Mouse (Mus musculus) embryonic fibroblast, embryonic 13.5 days (primary cell): Measurements from ENCODE around the gene Klhl12. TPM values are rescaled to one million over a fixed set of nuclear protein-coding genes. Genes with fewer than 3 reads are reported as not detected.

Experiments used
- H3K27ac ChIP-seq: 2 replicates; pipeline ENCODE4 v1.5.1; 2012; ENCODE audit warnings: low read length, control low read depth, inconsistent platforms; ENCODE audit not compliant: insufficient read depth
- H3K4me1 ChIP-seq: 2 replicates; pipeline ENCODE4 v1.6.1; 2011; ENCODE audit warnings: low read length; ENCODE audit not compliant: control insufficient read depth, insufficient read depth
- H3K4me3 ChIP-seq: 2 replicates; pipeline ENCODE4 v1.5.1; 2011; ENCODE audit warnings: mild to moderate bottlenecking, control low read depth, low read length; ENCODE audit not compliant: insufficient read depth
- CTCF ChIP-seq: IDR thresholded peaks from 2 replicates; pipeline ENCODE4 v1.5.1; 2011; ENCODE audit warnings: mild to moderate bottlenecking, control low read depth, low read length, moderate library complexity, borderline replicate concordance; ENCODE audit not compliant: insufficient read depth
- POLR2A ChIP-seq: IDR thresholded peaks from 2 replicates; pipeline ENCODE4 v1.6.1; 2011; ENCODE audit warnings: low read depth, mild to moderate bottlenecking, control low read depth, low read length, moderate library complexity
- polyA plus RNA-seq: library from polyadenylated mRNA; stranded (reverse); fragments of >200 nt; gene quantifications from 2 replicates; pipeline ENCODE4 v1.2.4, GENCODE M21; 2011; ENCODE audit warnings: low read depth; ENCODE audit not compliant: missing spikeins, insufficient read length

Klhl12 gene
- polyA plus RNA-seq, result 14.0 and 16.4 TPM in 2 replicates

DNA sequence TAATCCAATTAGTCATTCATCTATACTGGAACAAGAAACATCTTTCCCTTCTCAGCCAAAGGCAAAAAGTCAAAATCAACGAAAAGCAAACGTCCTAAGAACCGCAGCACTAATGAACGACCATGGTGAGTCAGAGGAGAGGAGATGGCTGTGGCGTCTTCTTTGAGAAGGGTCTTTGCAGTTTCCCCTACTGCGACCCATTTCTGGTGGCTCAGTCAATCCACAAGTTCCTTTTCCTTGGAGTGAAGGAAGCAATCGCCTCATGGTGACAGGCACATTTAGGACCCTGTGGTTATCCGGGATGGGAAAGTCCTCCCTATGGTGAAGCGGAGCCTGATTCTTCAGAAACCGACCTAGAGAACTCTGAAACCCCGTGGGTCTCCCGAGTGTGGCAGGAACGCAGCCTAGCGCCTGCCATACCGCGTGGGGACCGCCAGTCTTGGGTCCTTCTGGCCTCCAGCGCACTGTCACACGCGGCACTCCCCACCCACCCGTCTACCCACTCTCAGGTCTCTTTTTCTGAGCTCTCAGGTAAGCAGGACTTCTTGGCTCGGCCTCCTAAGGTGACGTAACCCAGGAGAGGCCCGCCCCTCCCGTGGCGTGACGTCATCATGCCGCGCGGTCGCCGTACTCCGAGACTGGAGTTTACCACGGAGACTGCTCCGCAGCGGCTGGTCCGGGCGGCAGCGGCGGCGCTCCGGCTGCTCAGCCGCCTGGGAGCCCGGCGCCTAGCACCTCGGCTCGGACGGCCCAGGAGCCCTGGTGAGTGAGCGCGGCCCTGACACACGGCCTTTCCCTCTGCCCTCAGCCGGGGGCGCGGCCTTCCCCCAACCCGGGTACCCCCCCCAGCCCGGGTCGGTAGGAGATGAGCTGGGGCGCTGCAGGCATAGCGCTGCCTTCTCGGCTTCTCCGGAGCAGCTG, at the start of gene Klhl12:
Klhl12 (plus strand) TSS at position 628 of the 921 bp plus-strand sequence.
- H3K4me3 ChIP-seq, result peak within 1 kb of the TSS; percentile 67
- no peak within 1 kb of the TSS for H3K27ac ChIP-seq
- H3K4me1 ChIP-seq, result no peaks in the 10 kb centered on the region
- peak; percentile 78 for TF ChIP-seq POLR2A
- TF ChIP-seq CTCF, result no peak

DNA sequence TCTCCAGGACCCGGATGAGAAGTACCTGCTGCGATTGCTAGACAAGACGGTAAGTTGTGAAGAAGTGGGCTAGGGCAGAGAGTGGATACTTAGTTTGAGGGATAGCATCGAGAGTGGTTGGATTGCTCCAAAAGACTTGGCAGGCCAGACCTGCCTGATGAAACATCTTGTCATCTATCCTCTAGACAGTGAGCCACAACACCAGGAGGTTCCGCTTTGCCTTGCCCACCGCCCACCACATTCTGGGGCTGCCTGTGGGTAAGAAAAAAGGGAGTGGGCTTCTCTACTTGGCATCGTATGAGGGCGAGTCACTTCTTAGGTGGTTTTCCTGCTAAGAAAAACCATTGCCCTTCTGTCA, 48.9 kb upstream of the Klhl12 start:
- Histone ChIP-seq H3K27ac (peak overlapping the region; percentile 91), H3K4me1 (0 out of 2 replicates have a peak, but pooled peaks cover 5% of the 10 kb centered on the region)
- TF ChIP-seq POLR2A, result peak; percentile 55; the same call in 1 of the 2 replicates
- no peak for TF ChIP-seq CTCF

DNA sequence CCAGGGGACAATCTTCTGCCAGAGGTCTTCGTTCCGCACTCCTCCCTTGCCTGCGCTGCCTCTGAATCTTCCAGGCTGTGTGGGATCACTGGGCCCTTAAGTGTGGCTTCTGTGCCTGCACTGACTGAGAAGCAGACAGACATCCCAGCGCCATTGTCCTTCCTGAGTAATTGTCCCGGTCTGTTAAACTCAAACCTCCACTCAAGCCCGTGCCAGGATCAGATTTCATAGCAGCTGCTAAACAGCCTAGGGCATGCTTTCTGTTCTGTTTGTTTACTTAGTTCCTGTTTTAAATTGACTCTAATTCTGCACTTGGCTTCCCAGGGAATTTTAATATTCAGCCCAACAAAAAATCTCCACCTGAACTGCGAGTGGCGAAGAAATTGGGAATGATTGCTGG, 47.3 kb upstream of the Klhl12 start:
- Histone ChIP-seq H3K27ac (no peak overlapping the region), H3K4me1 (0 out of 2 replicates have a peak, but pooled peaks cover 5% of the 10 kb centered on the region), H3K4me3 (no peak overlapping the region)
- TF ChIP-seq POLR2A (no peak), CTCF (no peak)

More for the DNA sequence above, 48.9 kb upstream of the Klhl12 start:
- H3K4me3 ChIP-seq, result peak overlapping the region; percentile 84

DNA sequence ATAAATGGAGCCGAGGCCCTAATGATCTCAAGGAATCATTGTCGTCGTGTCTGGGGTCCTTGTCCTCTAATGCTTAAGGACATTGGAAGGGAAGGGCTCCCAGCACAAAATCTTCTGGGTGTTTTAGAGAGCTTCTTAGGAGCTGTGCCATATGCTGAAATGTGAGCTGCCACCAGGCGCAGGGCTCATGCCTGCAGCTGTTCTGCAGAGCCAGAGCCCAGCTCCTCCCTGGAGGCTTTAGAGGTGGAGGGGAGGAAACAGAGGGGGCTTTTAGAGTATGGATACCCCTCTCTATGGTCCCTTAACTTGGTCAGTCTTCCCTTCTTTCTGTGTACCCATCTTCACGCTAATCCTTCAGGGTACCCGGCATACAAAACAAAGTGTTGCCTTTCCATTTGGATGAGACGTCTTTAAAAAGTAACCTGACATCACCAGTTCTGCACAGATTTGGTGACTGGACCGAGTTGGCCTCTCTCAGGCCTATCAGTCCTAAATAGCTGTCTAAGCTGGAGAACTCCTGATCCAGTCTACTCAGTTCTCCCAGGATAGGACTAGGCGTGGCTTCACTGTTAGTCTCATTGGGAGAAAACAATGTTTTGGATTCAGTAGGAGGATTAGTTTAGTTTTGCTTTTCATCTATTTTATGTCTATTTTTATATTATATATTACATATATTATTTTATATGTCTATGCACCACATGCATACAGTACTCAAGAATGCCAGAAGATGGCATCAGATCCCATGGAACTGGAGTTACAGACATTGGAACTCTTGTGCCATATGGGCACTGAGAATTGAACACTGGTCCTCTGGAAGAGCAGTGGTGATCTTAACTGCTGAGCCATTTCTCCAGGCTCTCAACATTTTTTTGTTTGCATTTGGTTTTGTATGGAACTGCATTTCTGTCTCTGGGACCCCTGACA, 43.4 kb upstream of the Klhl12 start:
- TF ChIP-seq POLR2A (no peak), CTCF (no peak)
- Histone ChIP-seq H3K4me3 (no peak overlapping the region), H3K4me1 (peaks cover 11% of the 10 kb centered on the region), H3K27ac (no peak overlapping the region)

DNA sequence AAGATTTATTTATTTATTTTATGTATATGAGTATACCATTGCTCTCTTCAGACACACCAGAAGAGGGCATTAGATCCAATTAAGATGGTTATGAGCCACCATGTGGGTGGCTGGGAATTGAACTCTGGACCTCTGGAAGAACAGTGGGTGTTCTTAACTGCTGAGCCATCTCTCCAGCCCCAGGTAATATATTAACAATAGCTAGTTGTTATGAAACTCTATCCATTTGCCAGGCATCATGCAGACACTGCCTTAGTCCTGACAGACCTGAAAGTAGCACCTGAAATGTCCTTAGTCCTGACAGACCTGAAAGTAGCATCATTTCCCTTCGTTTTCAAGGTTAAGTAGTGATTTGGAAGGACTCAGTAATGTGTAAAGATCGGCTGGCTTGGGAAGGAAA, 41.3 kb upstream of the Klhl12 start:
- TF ChIP-seq CTCF, result no peak
- TF ChIP-seq POLR2A, result peak; percentile 41; the same call in 1 of the 2 replicates
- Histone ChIP-seq H3K27ac (peak overlapping the region; percentile 95), H3K4me1 (peaks cover 19% of the 10 kb centered on the region), H3K4me3 (no peak overlapping the region)

DNA sequence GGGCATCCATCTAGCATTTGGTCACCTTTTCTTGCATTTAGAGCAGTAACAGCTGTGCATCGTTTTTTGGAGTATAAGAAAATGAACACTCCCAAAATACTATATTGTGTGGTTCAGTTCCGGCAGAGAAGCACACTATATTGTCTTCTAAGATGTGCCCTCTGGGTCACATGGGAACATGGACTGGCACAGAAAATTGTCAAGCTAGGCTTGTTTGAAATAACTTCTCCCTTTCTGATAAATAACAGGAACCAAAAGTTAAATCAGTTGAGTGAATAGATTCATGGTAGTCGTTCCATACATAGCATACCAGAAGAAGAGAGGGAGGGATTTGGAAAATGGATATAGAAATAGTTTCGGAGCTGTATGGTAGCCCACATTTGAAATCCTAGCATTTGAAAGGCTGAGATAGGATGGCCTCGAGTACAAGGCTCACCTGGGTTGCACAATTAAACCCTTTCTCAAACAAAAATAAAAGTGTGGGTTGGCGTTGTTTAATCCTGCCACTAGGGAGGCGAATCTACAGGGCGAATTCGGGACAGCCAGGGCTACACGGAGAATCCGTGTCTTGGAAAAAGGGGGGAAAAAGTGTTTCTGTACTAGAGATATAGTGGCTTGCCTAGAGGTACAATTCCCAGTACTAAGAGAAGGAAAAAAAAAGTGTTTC, 40.7 kb upstream of the Klhl12 start:
- Histone ChIP-seq H3K4me3 (peak overlapping the region; percentile 14), H3K27ac (peak overlapping the region; percentile 95), H3K4me1 (peaks cover 25% of the 10 kb centered on the region)
- TF ChIP-seq POLR2A (no peak), CTCF (no peak)

DNA sequence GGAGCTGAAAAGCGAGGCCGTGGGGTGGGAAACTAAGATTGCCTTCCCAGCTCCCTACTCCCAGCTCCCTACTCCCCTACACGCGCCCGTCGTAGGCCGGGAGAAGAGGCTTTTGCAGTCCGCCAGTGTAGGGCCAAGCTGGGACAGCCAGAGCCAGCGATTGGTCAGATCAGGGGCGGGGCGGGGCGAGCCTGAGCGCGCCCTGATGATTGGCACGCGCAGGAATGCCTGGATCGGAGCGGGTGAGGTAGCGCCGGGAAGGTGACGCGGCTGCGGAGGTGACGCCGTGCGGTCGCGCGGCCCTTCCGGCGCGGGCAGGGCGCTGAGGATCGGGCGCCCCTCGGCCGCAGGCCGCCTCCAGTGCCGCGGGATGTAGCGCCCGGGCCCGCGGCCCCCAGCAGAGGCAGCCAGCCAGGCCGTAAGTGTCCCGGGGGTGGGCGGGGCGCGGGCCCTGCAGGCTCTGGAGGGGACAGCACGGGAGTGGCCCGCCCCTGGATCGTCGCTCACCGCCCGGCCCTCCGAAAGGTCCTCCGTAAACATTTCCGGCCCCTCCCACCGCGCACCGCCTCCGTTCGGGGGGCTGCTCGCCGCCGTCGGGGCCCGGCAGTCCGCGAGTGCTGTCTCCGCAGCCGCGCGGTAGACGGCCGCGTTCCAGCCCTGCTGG, 40.0 kb upstream of the Klhl12 start, which contains the start of gene Adipor1:
Adipor1 (plus strand) TSS at position 211 of the 664 bp plus-strand sequence.
- Histone ChIP-seq H3K4me1 (peaks cover 31% of the 10 kb centered on the region), H3K27ac (peak within 1 kb of the TSS; percentile 95), H3K4me3 (peak within 1 kb of the TSS; percentile 91)
- TF ChIP-seq POLR2A, result peak; percentile 86
- no peak for TF ChIP-seq CTCF

DNA sequence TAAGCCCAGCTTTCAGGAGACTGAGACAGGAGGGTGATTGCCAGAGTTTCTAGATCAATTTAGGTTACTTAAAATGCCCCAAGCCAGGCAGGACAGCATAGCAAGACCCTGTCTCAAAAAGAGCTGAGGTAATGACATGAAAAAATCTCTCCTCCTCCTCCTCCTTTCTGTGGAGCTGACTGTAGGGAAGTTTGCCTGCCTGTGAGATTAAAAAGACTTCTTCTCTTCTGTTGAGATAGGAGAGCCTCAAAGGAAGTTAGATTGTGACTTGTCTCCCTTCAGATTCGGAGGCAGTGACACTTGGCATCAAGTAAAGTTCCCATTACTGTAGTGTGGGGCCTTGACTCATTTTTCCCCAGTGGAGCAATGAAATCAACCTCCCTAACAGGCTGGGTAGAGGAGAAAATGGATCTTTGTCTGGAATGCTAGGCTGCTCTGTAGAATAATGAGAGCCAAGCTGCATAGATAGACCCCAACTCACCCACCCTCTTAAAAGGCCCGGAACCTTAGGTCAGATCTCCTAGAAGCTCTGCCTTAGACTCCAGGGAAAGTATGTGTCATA, 36.8 kb upstream of the Klhl12 start:
- H3K4me1 ChIP-seq, result peaks cover 32% of the 10 kb centered on the region
- peak overlapping the region; percentile 68 for H3K27ac ChIP-seq
- no peak overlapping the region for H3K4me3 ChIP-seq
- TF ChIP-seq POLR2A (no peak), CTCF (no peak)
